Mouse (Mus musculus): ENCODE measurements around the gene Madd.

Gene Madd

DNA sequence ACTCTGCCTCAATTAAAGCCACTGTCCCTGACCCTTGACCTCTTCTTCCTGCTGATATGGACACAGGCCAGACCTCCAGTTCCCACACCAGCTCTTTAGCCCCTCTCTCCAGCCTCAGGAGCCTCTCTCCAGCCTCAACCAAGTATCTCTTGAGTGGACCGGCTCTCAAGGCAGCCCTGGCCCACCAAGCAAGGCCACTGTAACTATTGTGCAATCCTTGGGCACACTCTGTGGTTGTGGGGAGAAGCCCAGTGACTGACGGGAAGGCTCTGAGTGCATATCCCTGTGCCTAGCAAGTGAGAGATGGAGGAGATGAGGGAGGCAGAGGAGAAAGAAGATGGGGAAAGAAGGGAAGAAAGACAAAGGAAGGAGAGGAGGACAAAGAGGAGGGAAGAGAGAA is 85.5 kb downstream of the Madd start:
- in situ Hi-C loops (cut with MboI, MseI): loop anchor here (10.0 kb wide), 1 partner anchor 533 kb away; no protein-coding TSS in a partner anchor

GRCm38 (mm10) chr2:91097015-91097414 is 86.6 kb downstream of the Madd start:
- in situ Hi-C loops (cut with MboI, MseI): loop anchor here (10.0 kb wide), 1 partner anchor 532 kb away; no protein-coding TSS in a partner anchor

GRCm38 (mm10) chr2:91096524-91096923 is 87.1 kb downstream of the Madd start:
- in situ Hi-C loops (cut with MboI, MseI): loop anchor here (10.0 kb wide), 1 partner anchor 532 kb away; no protein-coding TSS in a partner anchor

DNA sequence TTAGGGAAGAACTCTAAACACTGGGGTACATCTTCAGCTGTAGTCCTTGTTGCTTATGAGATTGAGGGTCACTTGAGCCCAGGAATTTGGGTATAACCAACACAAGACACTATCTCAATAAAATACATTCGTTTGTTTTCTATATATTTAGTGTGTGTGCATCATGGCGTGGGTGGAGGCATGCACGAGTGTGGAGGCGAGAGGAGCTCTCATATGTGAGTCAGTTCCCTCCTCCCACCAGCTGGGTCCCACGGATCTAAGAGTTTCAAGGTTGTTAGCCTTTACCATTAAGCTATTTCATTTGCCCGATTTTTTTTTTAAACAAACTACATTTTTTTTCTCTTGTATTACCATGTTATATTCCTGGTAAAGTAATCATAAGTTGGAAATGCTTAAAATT is 92.8 kb downstream of the Madd start:
- in situ Hi-C loops (cut with MboI, MseI): loop anchor here (10.0 kb wide), 1 partner anchor 526 kb away; no protein-coding TSS in a partner anchor

- in situ Hi-C loops (cut with MboI, MseI): loop anchor here (10.0 kb wide), 1 partner anchor 525 kb away; no protein-coding TSS in a partner anchor
Measured at GRCm38 (mm10) chr2:91090208-91090607, 93.4 kb downstream of the Madd start.

DNA sequence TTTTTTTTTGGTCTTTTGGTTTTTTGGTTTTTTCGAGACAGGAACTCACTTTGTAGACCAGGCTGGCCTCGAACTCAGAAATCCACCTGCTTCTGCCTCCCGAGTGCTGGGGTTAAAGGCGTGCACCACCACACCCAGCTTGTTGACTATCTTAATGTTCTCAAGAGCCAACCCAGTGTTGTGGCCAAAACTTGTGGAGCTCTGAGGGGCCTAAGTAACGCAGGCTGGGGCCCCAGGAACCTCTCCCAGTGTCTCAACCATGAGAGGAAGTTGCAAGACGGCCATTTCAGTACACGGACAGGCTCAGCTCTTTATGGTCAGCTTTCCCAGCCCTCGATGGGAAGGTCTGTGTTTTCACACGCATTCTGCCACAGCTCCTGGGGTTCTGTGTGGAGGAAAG is 94.7 kb downstream of the Madd start:
- in situ Hi-C loops (cut with MboI, MseI): no loop called here

GRCm38 (mm10) chr2:91087453-91087852 is 96.2 kb downstream of the Madd start:
- in situ Hi-C loops (cut with MboI, MseI): no loop called here
